Mouse (Mus musculus) stomach, postnatal 0 days (tissue): ENCODE measurements at regions not wholly inside any gene's neighbourhood (a gene's known extent, or its start where the extent isn't known, plus 50 kb on each side); places are given as distances from the start of the nearest gene placed in this dataset.

Experiments
- ATAC-seq: fragments of 200-750 bp; cut with Nextera tagmentation; 2 replicates; pipeline ENCODE4 v1.8.0; 2017; ENCODE audit not compliant: low FRiP score, low TSS enrichment
- DNase-seq: peaks from one replicate; pipeline ENCODE4 v3.0.0-alpha.2; 2016; ENCODE audit warnings: low spot score
- H3K27ac ChIP-seq: fragments of 300-500 bp; sonication (generic); replicated peaks from 2 replicates; pipeline ENCODE4 v1.5.1; 2014; ENCODE audit warnings: mild to moderate bottlenecking, control low read depth
- H3K27me3 ChIP-seq: fragments of 300-500 bp; sonication (generic); 2 replicates; pipeline ENCODE4 v1.6.1; 2014; ENCODE audit warnings: low read length; ENCODE audit not compliant: control insufficient read depth, insufficient read depth
- H3K36me3 ChIP-seq: fragments of 300-500 bp; sonication (generic); 2 replicates; pipeline ENCODE4 v1.6.1; 2014; ENCODE audit warnings: low read length, mixed read lengths; ENCODE audit not compliant: control insufficient read depth, insufficient read depth
- H3K4me1 ChIP-seq: fragments of 300-500 bp; sonication (generic); replicated peaks from 2 replicates; pipeline ENCODE4 v1.6.1; 2014; ENCODE audit warnings: antibody characterized with exemption; ENCODE audit not compliant: control insufficient read depth, insufficient read depth
- H3K4me2 ChIP-seq: fragments of 300-500 bp; sonication (generic); replicated peaks from 2 replicates; pipeline ENCODE4 v1.6.1; 2014; ENCODE audit warnings: low read depth, mild to moderate bottlenecking, control low read depth, moderate library complexity
- H3K4me3 ChIP-seq: fragments of 300-500 bp; sonication (generic); 2 replicates; pipeline ENCODE4 v1.5.1; 2014; ENCODE audit warnings: low read depth, low read length, control low read depth
- H3K9ac ChIP-seq: fragments of 300-500 bp; sonication (generic); 2 replicates; pipeline ENCODE4 v1.6.1; 2014; ENCODE audit warnings: mild to moderate bottlenecking, low read length, control low read depth, mixed read lengths
- H3K9me3 ChIP-seq: fragments of 300-500 bp; sonication (generic); 2 replicates; pipeline ENCODE4 v1.6.1; 2016; ENCODE audit warnings: low read length; ENCODE audit not compliant: control insufficient read depth
- CTCF ChIP-seq: IDR thresholded peaks from 2 replicates; pipeline ENCODE4 v1.5.1; 2016; ENCODE audit warnings: antibody characterized with exemption, low read depth, mild to moderate bottlenecking, moderate library complexity
- EP300 ChIP-seq: optimal IDR thresholded peaks from 2 replicates; pipeline ENCODE3; 2016; ENCODE audit warnings: antibody characterized with exemption
- WGBS: fragments of 180-500 bp; shearing (Covaris S2); extraction: QIAGEN DNeasy Blood & Tissue Kit; methylation state at CpG from one replicate; pipeline ENCODE4 v1.1.7; 2014; 5-methylcytosine and 5-hydroxymethylcytosine counted together

DNA sequence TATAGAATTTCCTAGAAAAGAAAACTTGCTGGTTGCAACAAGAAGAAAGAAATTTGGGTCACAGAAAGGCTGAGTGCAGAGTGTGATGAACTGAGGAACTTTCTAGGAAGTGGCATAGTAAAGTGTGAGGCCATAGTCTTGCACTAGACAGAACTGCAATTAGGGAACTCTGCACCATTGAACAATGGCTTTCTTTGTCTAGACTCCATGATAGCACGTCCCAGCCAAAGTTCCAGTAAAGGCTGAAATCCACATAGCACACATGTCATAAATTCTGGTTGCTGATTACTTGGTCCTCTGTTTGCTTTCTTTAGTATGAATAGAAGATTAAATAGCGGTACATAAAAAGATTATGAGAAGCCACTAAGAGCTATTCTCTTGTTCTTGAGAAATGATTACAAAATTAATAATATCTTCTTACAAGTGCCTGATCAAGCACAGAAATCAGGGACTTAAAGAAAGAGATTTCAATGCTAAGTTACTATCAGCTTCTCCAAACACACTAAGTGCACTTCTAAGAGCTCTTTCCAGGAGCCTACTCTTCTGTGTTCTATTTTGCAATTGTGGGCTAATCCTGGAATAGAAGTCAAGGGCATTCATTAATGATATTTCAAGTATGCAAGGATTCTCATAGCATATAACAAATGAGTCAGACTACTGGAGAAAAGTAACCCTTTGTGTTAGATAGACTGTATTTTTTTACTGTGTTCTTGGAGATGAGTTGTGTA is 3233.4 kb upstream of the Gm6569 start:
- no peak overlapping the region for H3K4me2 ChIP-seq
- H3K36me3 ChIP-seq = no peaks in the 10 kb centered on the region
- no peaks in the 10 kb centered on the region for H3K9me3 ChIP-seq
- no peaks in the 10 kb centered on the region for H3K4me1 ChIP-seq
- ATAC-seq = peak; percentile 66
- H3K27me3 ChIP-seq = no peaks in the 10 kb centered on the region
- H3K9ac ChIP-seq = no peak overlapping the region
- H3K4me3 ChIP-seq = no peak overlapping the region
- H3K27ac ChIP-seq = no peak overlapping the region
- TF ChIP-seq CTCF = no peak
- no peak for TF ChIP-seq EP300
- DNase-seq = no peak
- WGBS = 49% methylated on average over 2 of the region's 2 CpGs

DNA sequence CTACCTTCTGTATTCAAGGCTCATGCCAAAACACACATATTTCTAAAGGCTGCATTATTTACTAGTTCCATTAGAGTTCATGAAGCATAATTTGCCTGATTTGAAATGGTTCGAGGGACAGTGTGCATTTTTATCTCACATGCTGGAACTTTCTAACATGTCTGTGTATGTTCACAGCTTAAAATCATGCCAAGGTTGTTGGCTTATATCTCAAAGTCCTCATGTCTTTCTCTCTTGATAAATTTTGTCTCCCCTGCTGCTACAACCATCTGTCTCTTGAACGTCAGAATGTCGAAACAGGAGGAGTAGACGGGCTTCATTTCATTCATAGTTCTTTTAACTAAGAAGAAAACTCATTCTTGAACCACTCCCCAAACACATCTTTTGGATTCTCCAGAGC is 3229.1 kb upstream of the Gm6569 start:
- H3K9me3 ChIP-seq = no peaks in the 10 kb centered on the region
- WGBS = 76% methylated on average over 4 of the region's 4 CpGs
- no peak overlapping the region for H3K9ac ChIP-seq
- no peak overlapping the region for H3K27ac ChIP-seq
- TF ChIP-seq CTCF (no peak), EP300 (no peak)
- no peak overlapping the region for H3K4me3 ChIP-seq
- H3K27me3 ChIP-seq = no peaks in the 10 kb centered on the region
- DNase-seq (no peak), ATAC-seq (no peak)
- H3K4me2 ChIP-seq = no peak overlapping the region
- H3K4me1 ChIP-seq = no peaks in the 10 kb centered on the region
- no peaks in the 10 kb centered on the region for H3K36me3 ChIP-seq

GRCm38 (mm10) chr15:70606896-70607295 is 3227.5 kb upstream of the Gm6569 start:
- no peak for TF ChIP-seq EP300
- TF ChIP-seq CTCF = no peak
- WGBS = 89% methylated on average over 1 of the region's 1 CpGs
- H3K9me3 ChIP-seq = no peaks in the 10 kb centered on the region
- H3K27ac ChIP-seq = no peak overlapping the region
- no peaks in the 10 kb centered on the region for H3K27me3 ChIP-seq
- no peak for DNase-seq
- H3K9ac ChIP-seq = no peak overlapping the region
- no peak for ATAC-seq
- no peak overlapping the region for H3K4me3 ChIP-seq
- H3K4me1 ChIP-seq = no peaks in the 10 kb centered on the region
- H3K4me2 ChIP-seq = no peak overlapping the region
- no peaks in the 10 kb centered on the region for H3K36me3 ChIP-seq

- H3K9me3 ChIP-seq = no peaks in the 10 kb centered on the region
- TF ChIP-seq EP300 = no peak
- TF ChIP-seq CTCF = no peak
- H3K4me3 ChIP-seq = no peak overlapping the region
- DNase-seq = no peak
- no peak overlapping the region for H3K27ac ChIP-seq
- no peak overlapping the region for H3K9ac ChIP-seq
- H3K27me3 ChIP-seq = no peaks in the 10 kb centered on the region
- H3K4me1 ChIP-seq = no peaks in the 10 kb centered on the region
- WGBS = 58% methylated on average over 2 of the region's 2 CpGs
- no peak for ATAC-seq
- H3K4me2 ChIP-seq = no peak overlapping the region
- no peaks in the 10 kb centered on the region for H3K36me3 ChIP-seq
These were observed 3216.2 kb upstream of the Gm6569 start for GRCm38 (mm10) chr15:70618131-70618674.

GRCm38 (mm10) chr15:70641051-70641552 is 3193.3 kb upstream of the Gm6569 start:
- DNase-seq (no peak), ATAC-seq (no peak)
- Histone ChIP-seq H3K4me2 (no peak overlapping the region), H3K4me1 (no peaks in the 10 kb centered on the region), H3K36me3 (no peaks in the 10 kb centered on the region), H3K4me3 (no peak overlapping the region), H3K27ac (no peak overlapping the region), H3K9ac (no peak overlapping the region), H3K9me3 (no peaks in the 10 kb centered on the region), H3K27me3 (no peaks in the 10 kb centered on the region)
- TF ChIP-seq CTCF (no peak), EP300 (no peak)
- WGBS = 69% methylated on average over 2 of the region's 2 CpGs

DNA sequence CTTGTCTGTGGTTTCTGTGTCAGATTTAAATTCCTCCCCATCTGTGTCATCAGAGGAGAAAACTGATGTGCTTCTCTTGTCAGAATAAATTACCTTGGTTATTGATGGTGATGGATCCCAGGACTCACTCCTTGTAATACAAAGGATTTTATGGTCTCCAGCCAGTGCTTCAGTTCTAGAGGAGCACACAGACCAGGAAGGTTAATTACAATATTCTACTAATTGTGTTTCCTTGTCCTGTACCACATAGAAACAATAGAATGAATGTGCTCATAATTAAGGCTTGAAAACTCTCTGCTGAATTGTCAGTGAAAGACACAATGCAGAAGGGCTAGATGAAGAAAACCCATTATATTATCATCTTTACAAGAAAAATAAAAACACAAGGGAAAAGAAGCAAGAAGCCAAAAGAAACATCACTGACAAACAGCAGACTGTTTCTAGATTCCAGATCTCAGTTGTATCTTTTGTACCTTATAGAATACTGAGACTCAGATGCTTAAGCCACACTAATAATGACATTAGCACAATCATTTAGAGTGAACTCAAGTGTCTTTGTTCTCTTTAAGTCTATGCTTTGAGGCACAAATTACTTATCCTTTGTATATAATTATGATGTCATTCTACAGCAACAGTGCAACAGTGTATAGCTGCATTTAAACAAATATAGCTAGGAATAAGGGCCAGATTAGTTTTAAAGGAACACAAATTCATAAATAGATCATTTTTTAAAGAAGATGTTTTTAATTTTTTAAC is 3189.7 kb upstream of the Gm6569 start:
- no peaks in the 10 kb centered on the region for H3K9me3 ChIP-seq
- H3K4me3 ChIP-seq = no peak overlapping the region
- H3K9ac ChIP-seq = no peak overlapping the region
- no peak for ATAC-seq
- H3K27ac ChIP-seq = no peak overlapping the region
- TF ChIP-seq CTCF = no peak
- TF ChIP-seq EP300 = no peak
- H3K27me3 ChIP-seq = no peaks in the 10 kb centered on the region
- no peaks in the 10 kb centered on the region for H3K36me3 ChIP-seq
- no peak overlapping the region for H3K4me2 ChIP-seq
- DNase-seq = no peak
- H3K4me1 ChIP-seq = no peaks in the 10 kb centered on the region
